Mouse (Mus musculus) MEL (cell line): Measurements from ENCODE around the gene Cxcl10. TPM values are rescaled to one million over a fixed set of nuclear protein-coding genes. Genes with fewer than 3 reads are reported as not detected.

Source experiments
- DNase-seq: peaks from one replicate; pipeline ENCODE4 v3.0.0; 2011; ENCODE audit warnings: low read depth, low spot score
- H3K27ac ChIP-seq: 2 replicates; pipeline ENCODE4 v1.5.1; 2012; ENCODE audit warnings: low read depth, mild to moderate bottlenecking, control low read depth, low read length, moderate library complexity; ENCODE audit not compliant: control insufficient read depth
- H3K27me3 ChIP-seq, 2 experiments: fragments of 150-350 bp in 1 of 2; sonication (generic) in 1 of 2; 2 replicates each; pipeline ENCODE4 v1.6.1; 2012; ENCODE audit warnings: low read length in 2 of 2, mild to moderate bottlenecking in 2 of 2, improper control_type of control experiment in 1 of 2, moderate library complexity in 1 of 2; ENCODE audit not compliant: insufficient read depth in 2 of 2, control insufficient read depth in 1 of 2
- H3K36me3 ChIP-seq, 2 experiments: 2 replicates each; pipeline ENCODE4 v1.6.1; 2012 to 2014; ENCODE audit warnings: low read length in 2 of 2, improper control_type of control experiment in 1 of 2, inconsistent platforms in 1 of 2, mild to moderate bottlenecking in 1 of 2; ENCODE audit not compliant: insufficient read depth in 2 of 2, control insufficient read depth in 1 of 2
- H3K4me1 ChIP-seq, 2 experiments: fragments of 150-350 bp in 1 of 2; sonication (generic) in 1 of 2; 2 replicates each; pipeline ENCODE4 v1.6.1; 2012; ENCODE audit warnings: low read length in 2 of 2, improper control_type of control experiment in 1 of 2, mild to moderate bottlenecking in 1 of 2; ENCODE audit not compliant: insufficient read depth in 2 of 2, control insufficient read depth in 1 of 2
- H3K4me3 ChIP-seq, 2 experiments: fragments of 150-350 bp in 1 of 2; sonication (generic) in 1 of 2; 2 replicates each; pipeline ENCODE4 v1.5.1; 2012; ENCODE audit warnings: low read depth in 2 of 2, low read length in 2 of 2, mild to moderate bottlenecking in 2 of 2, moderate library complexity in 2 of 2, control low read depth in 1 of 2, improper control_type of control experiment in 1 of 2; ENCODE audit not compliant: control insufficient read depth in 1 of 2, insufficient read depth in 1 of 2
- H3K79me2 ChIP-seq: 2 replicates; pipeline ENCODE4 v1.6.1; 2012; ENCODE audit warnings: mild to moderate bottlenecking, low read length, moderate library complexity; ENCODE audit not compliant: control insufficient read depth, poor library complexity, insufficient read depth
- H3K9ac ChIP-seq: 2 replicates; pipeline ENCODE4 v1.6.1; 2012; ENCODE audit warnings: low read depth, mild to moderate bottlenecking, control low read depth, low read length, moderate library complexity; ENCODE audit not compliant: control insufficient read depth, poor library complexity, severe bottlenecking
- H3K9me3 ChIP-seq: fragments of 150-350 bp; sonication (generic); replicated peaks from 2 replicates; pipeline ENCODE4 v1.6.1; 2012; ENCODE audit warnings: mild to moderate bottlenecking, low read length, improper control_type of control experiment, moderate library complexity; ENCODE audit not compliant: insufficient read depth
- BHLHE40 ChIP-seq: IDR thresholded peaks from 2 replicates; pipeline ENCODE4 v1.6.1; 2012; ENCODE audit warnings: low read depth, mild to moderate bottlenecking, inconsistent platforms, low read length, improper control_type of control experiment, borderline replicate concordance
- CHD1 ChIP-seq: IDR thresholded peaks from 2 replicates; pipeline ENCODE4 v1.6.1; 2012; ENCODE audit warnings: low read depth, mild to moderate bottlenecking, inconsistent platforms, low read length, improper control_type of control experiment
- CHD2 ChIP-seq: IDR thresholded peaks from 2 replicates; pipeline ENCODE4 v1.6.1; 2011; ENCODE audit warnings: low read length, improper control_type of control experiment
- CTCF ChIP-seq, 3 experiments: IDR thresholded peaks in 2 of 3; conservative IDR thresholded peaks in 1 of 3; 2 replicates each; pipeline ENCODE4 v1.5.1; 2011 to 2012; ENCODE audit warnings: low read length in 3 of 3, low read depth in 2 of 3, mild to moderate bottlenecking in 2 of 3, improper control_type of control experiment in 1 of 3, inconsistent platforms in 1 of 3, mixed read lengths in 1 of 3, moderate library complexity in 1 of 3; ENCODE audit not compliant: control insufficient read depth in 1 of 3, insufficient read depth in 1 of 3, poor library complexity in 1 of 3, severe bottlenecking in 1 of 3
- E2F4 ChIP-seq: IDR thresholded peaks from 2 replicates; pipeline ENCODE4 v1.6.1; 2011; ENCODE audit warnings: low read depth, low read length, improper control_type of control experiment, borderline replicate concordance
- ELF1 ChIP-seq: IDR thresholded peaks from 2 replicates; pipeline ENCODE4 v1.6.1; 2014; ENCODE audit warnings: low read depth, mild to moderate bottlenecking, inconsistent platforms, low read length, improper control_type of control experiment, moderate library complexity
- EP300 ChIP-seq, 2 experiments: IDR thresholded peaks; 2 replicates each; pipeline ENCODE4 v1.6.1; 2011; ENCODE audit warnings: improper control_type of control experiment in 2 of 2, low read length in 2 of 2, low read depth in 1 of 2, mild to moderate bottlenecking in 1 of 2
- ETS1 ChIP-seq: IDR thresholded peaks from 2 replicates; pipeline ENCODE4 v1.6.1; 2012; ENCODE audit warnings: low read depth, mild to moderate bottlenecking, inconsistent platforms, low read length, improper control_type of control experiment, moderate library complexity
- GABPA ChIP-seq: IDR thresholded peaks from 2 replicates; pipeline ENCODE4 v1.6.1; 2012; ENCODE audit warnings: low read depth, mild to moderate bottlenecking, inconsistent platforms, low read length, improper control_type of control experiment, moderate library complexity
- GATA1 ChIP-seq: IDR thresholded peaks from 2 replicates; pipeline ENCODE4 v1.6.1; 2011; ENCODE audit warnings: low read depth, low read length, improper control_type of control experiment
- HCFC1 ChIP-seq: IDR thresholded peaks from 2 replicates; pipeline ENCODE4 v1.6.1; 2012; ENCODE audit warnings: low read depth, mild to moderate bottlenecking, inconsistent platforms, low read length, improper control_type of control experiment, moderate library complexity
- JUND ChIP-seq: IDR thresholded peaks from 2 replicates; pipeline ENCODE4 v1.6.1; 2011; ENCODE audit warnings: low read depth, mild to moderate bottlenecking, improper control_type of control experiment, low read length
- KAT2A ChIP-seq: conservative IDR thresholded peaks from 2 replicates; pipeline ENCODE4 v1.6.1; 2012; ENCODE audit warnings: low read depth, low read length, improper control_type of control experiment, inconsistent platforms
- MAFK ChIP-seq: IDR thresholded peaks from 2 replicates; pipeline ENCODE4 v1.6.1; 2011; ENCODE audit warnings: low read depth, mild to moderate bottlenecking, low read length, improper control_type of control experiment, borderline replicate concordance
- MAX ChIP-seq: IDR thresholded peaks from 2 replicates; pipeline ENCODE4 v1.6.1; 2011; ENCODE audit warnings: low read length, improper control_type of control experiment
- MAZ ChIP-seq: IDR thresholded peaks from 2 replicates; pipeline ENCODE4 v1.6.1; 2012; ENCODE audit warnings: low read depth, mild to moderate bottlenecking, inconsistent platforms, low read length, improper control_type of control experiment
- MEF2A ChIP-seq: IDR thresholded peaks from 2 replicates; pipeline ENCODE4 v1.6.1; 2014; ENCODE audit warnings: low read depth, mild to moderate bottlenecking, inconsistent platforms, low read length, improper control_type of control experiment; ENCODE audit not compliant: poor library complexity, insufficient replicate concordance, severe bottlenecking; ENCODE audit errors: extremely low read depth
- MXI1 ChIP-seq: IDR thresholded peaks from 2 replicates; pipeline ENCODE4 v1.6.1; 2011; ENCODE audit warnings: mild to moderate bottlenecking, low read depth, low read length, improper control_type of control experiment
- MYB ChIP-seq: IDR thresholded peaks from 2 replicates; pipeline ENCODE4 v1.6.1; 2011; ENCODE audit warnings: mild to moderate bottlenecking, low read depth, low read length, improper control_type of control experiment
- NELFE ChIP-seq: IDR thresholded peaks from 2 replicates; pipeline ENCODE4 v1.6.1; 2011; ENCODE audit warnings: low read depth, low read length, improper control_type of control experiment
- NRF1 ChIP-seq: IDR thresholded peaks from 2 replicates; pipeline ENCODE4 v1.6.1; 2014; ENCODE audit warnings: low read depth, mild to moderate bottlenecking, inconsistent platforms, low read length, improper control_type of control experiment, moderate library complexity; ENCODE audit not compliant: poor library complexity, insufficient read depth, severe bottlenecking
- POLR2A ChIP-seq, 2 experiments: IDR thresholded peaks; 2 replicates each; pipeline ENCODE4 v1.6.1; 2011 to 2012; ENCODE audit warnings: low read length in 2 of 2, mild to moderate bottlenecking in 2 of 2, control low read depth in 1 of 2, improper control_type of control experiment in 1 of 2, low read depth in 1 of 2, moderate library complexity in 1 of 2; ENCODE audit not compliant: control insufficient read depth in 1 of 2, insufficient read depth in 1 of 2, poor library complexity in 1 of 2
- POLR2AphosphoS2 ChIP-seq: IDR thresholded peaks from 2 replicates; pipeline ENCODE4 v1.6.1; 2011; ENCODE audit warnings: low read length, improper control_type of control experiment
- POLR2AphosphoS5 ChIP-seq: IDR thresholded peaks from 2 replicates; pipeline ENCODE4 v1.6.1; 2012; ENCODE audit warnings: low read depth, borderline replicate concordance, mild to moderate bottlenecking, inconsistent platforms, low read length, moderate library complexity, mixed read lengths
- RCOR1 ChIP-seq: IDR thresholded peaks from 2 replicates; pipeline ENCODE4 v1.6.1; 2012; ENCODE audit warnings: low read depth, mild to moderate bottlenecking, inconsistent platforms, low read length, improper control_type of control experiment
- SIN3A ChIP-seq: IDR thresholded peaks from 2 replicates; pipeline ENCODE4 v1.6.1; 2012; ENCODE audit warnings: low read length, improper control_type of control experiment, inconsistent platforms
- SMC3 ChIP-seq: IDR thresholded peaks from 2 replicates; pipeline ENCODE4 v1.6.1; 2011; ENCODE audit warnings: low read depth, low read length, improper control_type of control experiment
- TAL1 ChIP-seq: IDR thresholded peaks from 2 replicates; pipeline ENCODE4 v1.6.1; 2012; ENCODE audit warnings: mild to moderate bottlenecking, inconsistent platforms, low read length, moderate library complexity, mixed read lengths
- TBP ChIP-seq: IDR thresholded peaks from 2 replicates; pipeline ENCODE4 v1.8.0; 2011; ENCODE audit warnings: low read depth, low read length, improper control_type of control experiment
- TCF12 ChIP-seq: IDR thresholded peaks from 2 replicates; pipeline ENCODE4 v1.6.1; 2014; ENCODE audit warnings: low read depth, mild to moderate bottlenecking, inconsistent platforms, low read length, improper control_type of control experiment, moderate library complexity
- UBTF ChIP-seq: IDR thresholded peaks from 2 replicates; pipeline ENCODE4 v1.6.1; 2012; ENCODE audit warnings: low read depth, mild to moderate bottlenecking, inconsistent platforms, low read length, improper control_type of control experiment, moderate library complexity, borderline replicate concordance; ENCODE audit not compliant: insufficient read depth
- USF1 ChIP-seq: IDR thresholded peaks from 2 replicates; pipeline ENCODE4 v1.6.1; 2014; ENCODE audit warnings: low read depth, mild to moderate bottlenecking, inconsistent platforms, low read length, improper control_type of control experiment, moderate library complexity
- USF2 ChIP-seq, 2 experiments: IDR thresholded peaks; 2 replicates each; pipeline ENCODE4 v1.6.1; 2011 to 2012; ENCODE audit warnings: improper control_type of control experiment in 2 of 2, low read length in 2 of 2, borderline replicate concordance in 1 of 2, inconsistent platforms in 1 of 2, low read depth in 1 of 2, mild to moderate bottlenecking in 1 of 2; ENCODE audit not compliant: insufficient read depth in 1 of 2
- ZC3H11A ChIP-seq: IDR thresholded peaks from 2 replicates; pipeline ENCODE4 v1.6.1; 2012; ENCODE audit warnings: low read depth, mild to moderate bottlenecking, inconsistent platforms, low read length, improper control_type of control experiment
- ZKSCAN1 ChIP-seq: IDR thresholded peaks from 2 replicates; pipeline ENCODE4 v1.6.1; 2012; ENCODE audit warnings: low read depth, mild to moderate bottlenecking, inconsistent platforms, low read length, improper control_type of control experiment, moderate library complexity
- ZNF384 ChIP-seq: IDR thresholded peaks from 2 replicates; pipeline ENCODE4 v1.6.1; 2012; ENCODE audit warnings: low read depth, mild to moderate bottlenecking, inconsistent platforms, low read length, improper control_type of control experiment
- polyA plus RNA-seq, 2 experiments: library from polyadenylated mRNA; stranded (reverse) in 1 of 2; unstranded in 1 of 2; fragments of >175 nt in 1 of 2; fragments of >200 nt in 1 of 2; gene quantifications; 2 replicates each; pipeline versions ENCODE4 v1.2.1 to v1.2.4; 2012; ENCODE audit warnings: low replicate concordance in 2 of 2, low read depth in 1 of 2; ENCODE audit not compliant: insufficient read length in 2 of 2, insufficient read depth in 1 of 2, missing spikeins in 1 of 2
- total RNA-seq: library from RNA; depleted of rRNA; stranded (reverse); fragments of 300-350 nt; gene quantifications from 2 replicates; pipeline ENCODE4 v1.2.3, GENCODE M21; 2012; rRNA removed

The Cxcl10 gene
- total RNA-seq (not detected in 2 replicates), polyA plus RNA-seq (under 1 TPM in 1 of 2 experiments, not detected in 1; 0.11 TPM)

DNA sequence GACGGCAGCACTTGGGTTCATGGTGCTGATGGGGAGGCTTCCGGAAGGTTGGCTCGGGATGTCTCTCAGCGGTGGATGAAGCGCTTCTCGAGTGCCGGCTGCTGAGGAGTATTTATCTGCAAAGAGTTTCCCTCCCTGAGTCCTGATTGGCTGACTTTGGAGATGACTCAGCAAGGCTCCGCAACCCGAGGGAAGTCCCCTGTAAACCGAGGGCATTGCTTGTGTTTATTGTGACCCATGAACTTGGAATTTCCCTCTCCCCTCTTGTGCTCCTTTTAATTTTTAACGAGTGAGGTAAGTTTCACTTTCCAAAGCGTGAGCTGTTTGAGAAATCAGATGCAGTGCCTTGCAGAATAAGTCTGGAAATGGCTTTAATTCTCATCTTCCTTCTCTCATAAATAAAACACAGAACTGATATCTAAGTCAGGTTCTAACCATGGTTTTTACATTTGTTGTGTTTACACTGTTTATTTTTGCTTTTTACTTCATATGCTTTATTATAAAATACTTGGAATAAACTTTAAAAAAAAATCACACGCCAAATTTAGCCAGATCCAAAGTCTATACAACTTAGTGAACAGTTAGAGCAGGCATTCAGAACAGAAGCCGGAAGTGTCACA lies at the start of gene Cxcl10:
TSS of gene Cxcl10 (minus strand) at position 96 of the 620 bp plus-strand sequence.
- H3K27me3 ChIP-seq: no peaks in the 10 kb centered on the region; a peak in 1 of 4 replicates
- TF ChIP-seq TBP: 0 out of 2 replicates have a peak, but pooled peaks have one; percentile 27
- no peak for TF ChIP-seq POLR2AphosphoS2
- no peak for TF ChIP-seq NELFE
- no peak for TF ChIP-seq MEF2A
- TF ChIP-seq ZKSCAN1: no peak
- no peak for TF ChIP-seq RCOR1
- TF ChIP-seq KAT2A: no peak
- no peak for TF ChIP-seq MAZ
- no peak for TF ChIP-seq MYB
- TF ChIP-seq ETS1: no peak
- TF ChIP-seq POLR2A (IDR thresholded peaks at IDR 0.05; ENCODE audit: control insufficient read depth in 1 of 2, insufficient read depth in 1 of 2, low read depth in 1 of 2, low read length in 2 of 2, poor library complexity in 1 of 2): no peak
- no peak for TF ChIP-seq ZNF384
- TF ChIP-seq GABPA: peak; percentile 46; the same call in 1 of the 2 replicates
- TF ChIP-seq EP300 (IDR thresholded peaks at IDR 0.05; ENCODE audit: low read depth in 1 of 2, low read length in 2 of 2): peak in 1 of 2 experiments; percentile 3; a peak in 1 of 4 replicates
- no peak for TF ChIP-seq ZC3H11A
- no peak for TF ChIP-seq TAL1
- no peak for TF ChIP-seq SMC3
- TF ChIP-seq ELF1: no peak
- TF ChIP-seq MAX: peak; percentile 91
- no peak for TF ChIP-seq UBTF
- TF ChIP-seq POLR2AphosphoS5: no peak
- TF ChIP-seq MAFK: no peak
- no peak for TF ChIP-seq USF2 (IDR thresholded peaks at IDR 0.05; ENCODE audit: borderline replicate concordance in 1 of 2, insufficient read depth in 1 of 2, low read depth in 1 of 2, low read length in 2 of 2)
- TF ChIP-seq SIN3A: peak; percentile 19; the same call in 1 of the 2 replicates
- TF ChIP-seq CTCF (IDR thresholded peaks at IDR 0.05 in 2 of 3, conservative IDR thresholded peaks at IDR 0.05 in 1 of 3; ENCODE audit: control insufficient read depth in 1 of 3, insufficient read depth in 1 of 3, low read depth in 2 of 3, low read length in 3 of 3, poor library complexity in 1 of 3, severe bottlenecking in 1 of 3): no peak
- TF ChIP-seq USF1: no peak
- TF ChIP-seq BHLHE40: no peak
- TF ChIP-seq TCF12: no peak
- no peak for TF ChIP-seq JUND
- TF ChIP-seq MXI1: no peak
- TF ChIP-seq NRF1: no peak
- no peak for TF ChIP-seq HCFC1
- peak; percentile 74 for TF ChIP-seq GATA1
- TF ChIP-seq CHD2: no peak
- TF ChIP-seq E2F4: peak; percentile 77; the same call in 1 of the 2 replicates
- no peak for TF ChIP-seq CHD1
- H3K36me3 ChIP-seq: no peaks in the 10 kb centered on the region
- H3K9ac ChIP-seq: peak within 1 kb of the TSS; percentile 34
- H3K27ac ChIP-seq: no peak within 1 kb of the TSS
- peaks cover 0 to 7% of the 10 kb centered on the region in 2 experiments; a peak in 2 of 4 replicates for H3K4me1 ChIP-seq
- H3K79me2 ChIP-seq: no peaks in the 10 kb centered on the region
- H3K4me3 ChIP-seq: peak within 1 kb of the TSS; percentile 35 to 39; a peak in 3 of 4 replicates
- DNase-seq: peak; percentile 87
- no peaks in the 10 kb centered on the region for H3K9me3 ChIP-seq
